Mouse (Mus musculus): ENCODE measurements around the gene Bbx. TPM values are rescaled to one million over a fixed set of nuclear protein-coding genes. Genes with fewer than 3 reads are reported as not detected.
A peak's percentile ranks its signal among the peaks of the same experiment; 100 is the strongest.

Bbx gene
- total RNA-seq, 4 experiments from 2014 or later: 23.5 to 28.2 (median 25.4) TPM

DNA sequence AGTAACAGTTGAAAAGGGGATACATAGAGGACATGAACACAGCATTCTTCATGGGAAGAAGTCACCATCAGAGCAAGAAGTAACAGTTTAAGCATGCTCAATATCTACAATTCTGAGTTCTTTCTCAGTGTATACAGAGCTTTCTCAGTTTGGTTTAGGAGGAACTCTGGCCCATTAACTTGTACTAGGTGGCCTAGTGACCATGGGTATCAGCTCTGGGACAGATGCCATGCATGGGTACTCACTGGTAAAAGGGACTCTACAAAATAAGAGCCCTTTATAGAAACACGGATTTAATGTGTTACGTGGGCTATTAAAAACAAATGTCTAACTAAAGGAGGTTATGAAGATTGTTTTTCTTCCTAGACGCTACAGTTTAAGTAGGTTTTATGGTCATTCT is 190.6 kb downstream of the Bbx start:
- no peak for DNase-seq (ENCODE audit: low spot score in 2 of 2)

GRCm38 (mm10) chr16:50235231-50235630 is 197.0 kb downstream of the Bbx start:
- no peak for DNase-seq (ENCODE audit: low spot score in 2 of 2)

GRCm38 (mm10) chr16:50230624-50231023 is 201.6 kb downstream of the Bbx start:
- no peak for DNase-seq (ENCODE audit: low spot score in 2 of 2)

GRCm38 (mm10) chr16:50228833-50229232 is 203.4 kb downstream of the Bbx start:
- DNase-seq (ENCODE audit: low spot score in 2 of 2): no peak

GRCm38 (mm10) chr16:50226274-50226673 is 205.9 kb downstream of the Bbx start:
- DNase-seq (ENCODE audit: low spot score in 2 of 2): no peak

DNA sequence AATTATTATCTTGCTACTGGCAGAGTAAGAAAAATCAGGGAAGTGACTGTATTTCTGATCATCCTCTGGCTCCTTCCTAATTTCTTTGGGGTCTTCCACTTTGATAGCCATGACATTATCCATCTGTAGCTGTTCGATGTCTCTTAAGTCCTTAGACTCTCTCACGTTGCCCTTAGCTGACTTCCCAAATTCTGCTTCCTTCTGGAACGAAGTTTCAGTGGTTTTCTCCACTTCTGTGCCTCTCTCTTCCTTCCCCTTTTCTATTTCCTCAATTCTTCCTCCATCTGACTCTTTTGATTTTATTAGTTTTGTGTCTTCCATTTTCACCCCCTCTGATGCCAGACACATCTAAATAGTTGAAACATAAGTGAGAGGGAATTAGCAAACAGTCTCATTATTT is 207.2 kb downstream of the Bbx start:
- DNase-seq (ENCODE audit: low spot score in 2 of 2): no peak

GRCm38 (mm10) chr16:50220734-50221501 is 211.3 kb downstream of the Bbx start:
- DNase-seq (ENCODE audit: low spot score in 2 of 2): peak in 1 of 2 experiments; percentile 18

- DNase-seq (ENCODE audit: low spot score in 2 of 2): no peak
Measured at GRCm38 (mm10) chr16:50217084-50217483, 215.1 kb downstream of the Bbx start.

DNA sequence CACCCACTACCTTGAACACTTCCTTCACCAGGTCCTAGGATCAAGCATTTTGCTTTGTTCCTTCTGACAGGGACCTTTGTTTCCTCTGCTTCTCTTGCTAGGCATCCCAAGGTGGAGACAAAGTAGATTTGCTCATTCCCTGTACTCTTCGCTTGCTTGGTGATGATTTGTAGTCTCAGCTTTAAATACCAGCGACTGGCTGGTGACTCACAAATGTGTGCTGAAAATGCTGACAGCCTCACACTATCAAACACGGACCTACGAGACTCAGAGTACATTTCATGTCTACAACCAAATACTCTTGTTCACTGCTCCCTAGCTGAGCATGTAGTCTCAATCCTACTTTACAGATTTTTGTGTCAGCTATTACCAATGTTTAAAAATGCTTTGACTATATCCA is 220.5 kb downstream of the Bbx start:
- no peak for DNase-seq (ENCODE audit: low spot score in 2 of 2)

DNA sequence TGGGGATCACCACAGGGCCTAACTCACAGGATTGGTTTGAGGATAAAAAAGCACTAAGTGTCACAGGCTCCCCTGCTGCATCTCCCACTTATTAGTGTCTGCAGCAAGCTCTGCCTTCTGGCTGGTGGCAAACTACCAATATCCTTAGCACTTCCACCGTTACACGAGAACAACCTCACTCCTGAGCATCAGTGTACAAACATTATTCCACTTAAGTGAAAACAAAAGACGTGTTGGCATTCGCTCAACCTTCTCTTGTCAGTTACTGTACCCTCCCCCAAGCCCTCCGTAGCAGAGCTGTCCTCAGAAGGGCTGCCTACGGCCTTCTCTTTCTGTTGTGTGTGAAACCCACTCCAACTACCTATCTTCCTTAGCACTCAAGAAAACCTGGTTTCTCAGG is 221.0 kb downstream of the Bbx start:
- DNase-seq (ENCODE audit: low spot score in 2 of 2): no peak

DNA sequence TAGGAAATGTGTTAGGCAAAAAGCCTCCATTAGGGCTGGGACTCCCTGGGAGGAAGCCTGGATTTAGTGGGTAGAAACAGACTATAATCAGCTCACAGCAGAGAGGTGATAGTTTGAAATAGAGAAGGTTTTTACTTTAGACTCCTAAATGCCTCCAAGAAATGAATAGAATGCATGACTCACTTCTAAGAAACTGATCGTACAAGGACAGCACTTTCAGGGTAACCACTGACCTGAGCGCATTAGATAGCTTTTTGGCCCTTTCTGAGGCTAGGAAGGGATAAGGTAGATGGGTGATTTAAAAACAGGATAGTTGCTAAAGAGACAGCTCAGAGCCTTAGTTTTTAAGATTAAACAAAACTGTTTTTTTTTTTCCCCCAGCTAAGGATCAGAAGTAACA is 221.4 kb downstream of the Bbx start:
- no peak for DNase-seq (ENCODE audit: low spot score in 2 of 2)

GRCm38 (mm10) chr16:50204944-50205343 is 227.2 kb downstream of the Bbx start:
- no peak for DNase-seq (ENCODE audit: low spot score in 2 of 2)

- DNase-seq (ENCODE audit: low spot score in 2 of 2): no peak
Measured at GRCm38 (mm10) chr16:50201546-50202151, 230.5 kb downstream of the Bbx start.

DNA sequence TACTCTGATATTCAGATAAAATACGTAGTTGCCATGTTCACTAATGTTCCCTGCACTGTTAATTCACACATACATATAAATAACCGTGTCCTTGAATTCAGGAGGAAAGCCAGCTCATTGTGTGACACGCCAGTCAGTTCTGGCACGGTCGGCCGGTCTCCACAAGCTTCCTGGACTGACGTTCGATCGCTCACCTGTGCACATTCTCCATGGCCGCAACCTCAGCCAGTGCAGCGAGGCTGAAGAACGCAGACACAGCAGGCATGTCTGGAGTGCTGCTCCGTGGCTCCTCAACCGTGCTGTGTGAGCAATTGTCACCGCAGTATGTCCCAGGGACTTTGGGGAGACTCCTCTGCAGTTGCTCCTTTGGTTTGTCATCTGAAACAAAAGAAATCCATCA is 232.0 kb downstream of the Bbx start:
- DNase-seq (ENCODE audit: low spot score in 2 of 2): no peak

DNA sequence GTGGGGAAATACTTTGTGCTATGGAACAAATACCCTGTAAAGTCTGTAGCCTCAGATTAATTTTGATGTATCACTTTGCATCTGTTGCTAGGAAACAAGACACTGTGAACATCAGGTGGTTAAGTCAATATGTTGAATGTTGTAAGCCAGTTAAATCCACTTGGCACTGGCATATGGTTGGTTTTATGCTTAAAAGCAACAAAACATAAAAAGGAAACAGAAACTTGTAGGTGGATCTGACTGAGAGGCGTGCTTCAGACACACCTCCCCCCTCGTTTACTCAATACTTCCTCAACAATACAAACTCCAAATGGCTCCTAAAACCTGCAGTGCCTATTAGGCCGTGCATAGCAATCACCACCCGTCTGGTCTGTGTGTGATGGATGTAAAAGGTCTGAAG is 236.1 kb downstream of the Bbx start:
- no peak for DNase-seq (ENCODE audit: low spot score in 2 of 2)

GRCm38 (mm10) chr16:50192626-50193025 is 239.6 kb downstream of the Bbx start:
- no peak for DNase-seq (ENCODE audit: low spot score in 2 of 2)

DNA sequence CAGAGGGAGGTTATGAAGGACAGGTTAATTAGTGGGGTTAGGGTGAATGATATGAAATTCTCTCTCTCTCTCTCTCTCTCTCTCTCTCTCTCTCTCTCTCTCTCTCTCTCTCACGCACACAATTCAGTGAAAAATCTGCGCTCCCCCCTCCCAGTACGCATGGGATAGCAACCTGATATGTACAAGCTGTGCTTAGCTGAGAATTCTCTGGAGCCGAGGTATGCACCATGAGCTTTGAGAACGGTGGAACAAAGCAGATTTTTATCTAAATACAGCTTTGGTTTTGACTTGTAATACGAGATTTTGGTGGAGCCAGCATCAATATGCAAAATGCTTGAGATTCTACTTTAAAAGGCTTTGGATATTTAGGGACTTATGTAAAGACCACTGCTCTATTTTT is 243.1 kb downstream of the Bbx start:
- DNase-seq (ENCODE audit: low spot score in 2 of 2): no peak

DNA sequence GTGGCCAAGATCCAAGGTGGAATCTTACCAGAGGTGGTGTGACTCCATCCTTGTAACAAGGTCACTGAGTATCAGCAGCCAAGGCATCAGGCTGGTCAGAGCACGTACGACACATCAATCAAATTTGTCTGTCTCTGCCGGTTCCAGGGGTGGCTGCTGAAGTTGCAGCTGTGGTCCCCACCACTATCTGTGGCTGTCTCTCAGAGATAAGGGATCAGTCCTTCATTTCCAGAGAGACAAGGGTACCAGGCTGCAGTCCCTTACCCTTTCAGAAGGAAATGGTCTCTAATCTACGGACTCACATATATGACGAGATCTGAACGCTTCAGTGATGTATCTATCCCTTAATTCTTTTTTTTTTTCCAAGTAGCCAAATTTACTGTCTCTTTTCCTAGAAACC is 245.6 kb downstream of the Bbx start:
- DNase-seq (ENCODE audit: low spot score in 2 of 2): no peak

- peak in 1 of 2 experiments; percentile 19 for DNase-seq (ENCODE audit: low spot score in 2 of 2)
Measured at GRCm38 (mm10) chr16:50185041-50185440, 247.1 kb downstream of the Bbx start.

DNA sequence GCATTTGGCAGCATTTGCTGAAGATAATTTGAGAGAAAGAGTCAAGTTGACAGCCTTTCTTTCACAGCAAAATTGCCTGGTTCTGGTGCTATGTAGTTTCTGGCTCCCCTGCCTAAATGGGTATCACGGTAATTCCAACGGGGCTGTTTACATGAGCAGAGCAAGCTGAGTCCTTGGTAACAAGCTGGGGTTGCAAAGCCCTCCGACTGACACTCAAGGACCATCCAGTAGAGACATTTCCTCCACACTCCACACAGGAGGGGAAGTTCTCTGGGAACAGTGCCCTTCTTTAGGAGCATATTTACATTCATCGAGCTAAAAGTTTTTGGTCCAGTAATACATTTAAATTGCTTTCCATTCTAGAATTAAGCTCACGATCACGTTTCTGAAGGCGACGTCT is 249.2 kb downstream of the Bbx start:
- DNase-seq (ENCODE audit: low spot score in 2 of 2): no peak

DNA sequence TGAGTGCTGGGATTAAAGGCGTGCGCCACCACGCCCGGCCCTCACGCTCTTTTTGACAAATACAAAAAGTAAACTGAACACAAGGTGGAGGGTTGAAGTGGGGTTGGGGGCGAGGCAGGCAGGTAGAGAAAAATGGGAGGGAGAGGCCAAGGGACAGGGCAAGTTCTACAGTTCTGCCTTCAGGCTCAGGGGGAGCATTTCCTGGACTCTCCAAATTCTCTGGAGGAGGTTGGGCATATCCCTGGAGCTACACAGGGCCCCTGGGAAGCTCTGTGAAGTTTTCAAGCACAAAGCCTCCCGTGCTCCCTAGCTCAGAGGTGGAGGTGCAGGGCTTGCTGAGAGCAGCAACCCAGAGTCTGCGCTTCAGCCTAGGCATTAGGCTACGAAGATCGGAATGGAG is 249.6 kb downstream of the Bbx start:
- DNase-seq (ENCODE audit: low spot score in 2 of 2): no peak

- no peak for DNase-seq (ENCODE audit: low spot score in 2 of 2)
Measured at GRCm38 (mm10) chr16:50172760-50173159, 259.4 kb downstream of the Bbx start.

GRCm38 (mm10) chr16:50170812-50171211 is 261.4 kb downstream of the Bbx start:
- no peak for DNase-seq (ENCODE audit: low spot score in 2 of 2)

Measured in left cerebral cortex, adult 8-10 months (tissue).